Mouse (Mus musculus) kidney, adult 2 months (tissue): Measurements from ENCODE around the gene Gm12216.

ENCODE experiments used
- CTCF ChIP-seq: fragments of 200-500 bp; conservative IDR thresholded peaks from 2 replicates; pipeline ENCODE4 v1.5.1; 2011; ENCODE audit warnings: low read depth, mild to moderate bottlenecking, control low read depth, low read length, moderate library complexity, mixed read lengths; ENCODE audit not compliant: insufficient read depth, insufficient read length
- POLR2A ChIP-seq: fragments of 200-500 bp; IDR thresholded peaks from one replicate; pipeline ENCODE4 v1.6.1; 2011; ENCODE audit warnings: low read depth, low read length, control low read depth

GRCm38 (mm10) chr11:53804569-53805344 is 54.3 kb downstream of the Gm12216 start:
- TF ChIP-seq CTCF, result no peak
- no peak for TF ChIP-seq POLR2A
